Mouse (Mus musculus) fibroblast of lung, adult 2 months (primary cell): ENCODE results near the gene Asic2.
"Not testable (repeated sequence)": the region's sequence is repeated elsewhere in the genome, so short reads cannot be mapped to it uniquely, and the experiment has no call there.

Experiments used
- DNase-seq: peaks from one replicate; pipeline ENCODE4 v3.0.0-alpha.2; 2011; ENCODE audit warnings: low read depth

The Asic2 gene

DNA sequence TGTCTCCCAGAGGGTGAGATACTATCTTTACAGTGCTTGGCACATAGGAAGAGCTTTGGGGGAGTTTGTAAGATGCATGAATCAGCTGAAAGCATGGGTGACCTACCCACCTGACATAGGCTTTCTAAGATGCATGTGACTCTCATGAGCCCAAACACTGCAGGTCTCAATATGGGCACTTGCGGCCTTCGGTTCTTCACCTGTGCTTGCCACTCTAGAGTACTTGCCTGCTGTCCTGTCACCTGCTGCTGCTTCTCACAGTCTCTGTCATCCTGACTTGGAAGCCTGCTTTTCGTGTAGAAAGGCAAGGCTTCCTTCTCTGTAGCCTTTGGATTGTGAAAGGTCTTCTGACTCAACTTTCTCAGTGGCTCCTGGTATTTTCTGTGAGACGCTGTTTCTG is 645.1 kb downstream of the Asic2 start:
- no peak for DNase-seq

- DNase-seq: no peak
These were observed 645.8 kb downstream of the Asic2 start for GRCm38 (mm10) chr11:81322466-81322865.

GRCm38 (mm10) chr11:81290041-81290440 is 678.2 kb downstream of the Asic2 start:
- no peak for DNase-seq

DNA sequence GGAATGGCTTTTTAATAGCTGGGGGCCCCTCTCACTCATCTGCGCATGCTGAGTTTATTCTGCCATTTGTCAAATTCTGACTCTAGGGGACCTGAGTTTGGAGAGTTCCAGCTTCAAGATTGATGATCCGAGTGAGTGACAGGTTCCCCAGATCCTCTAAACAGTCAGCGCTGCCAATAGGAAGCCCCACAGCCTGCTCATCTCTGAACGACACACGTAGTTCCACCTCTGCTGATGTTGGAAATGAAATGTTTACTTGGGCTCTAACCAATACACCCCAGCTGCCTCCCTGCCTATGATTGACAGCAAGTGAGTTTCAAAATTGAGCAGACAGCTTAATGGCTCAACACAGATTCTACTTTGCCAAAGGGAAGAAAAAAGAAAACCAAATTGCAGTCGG is 685.1 kb downstream of the Asic2 start:
- DNase-seq: no peak

DNA sequence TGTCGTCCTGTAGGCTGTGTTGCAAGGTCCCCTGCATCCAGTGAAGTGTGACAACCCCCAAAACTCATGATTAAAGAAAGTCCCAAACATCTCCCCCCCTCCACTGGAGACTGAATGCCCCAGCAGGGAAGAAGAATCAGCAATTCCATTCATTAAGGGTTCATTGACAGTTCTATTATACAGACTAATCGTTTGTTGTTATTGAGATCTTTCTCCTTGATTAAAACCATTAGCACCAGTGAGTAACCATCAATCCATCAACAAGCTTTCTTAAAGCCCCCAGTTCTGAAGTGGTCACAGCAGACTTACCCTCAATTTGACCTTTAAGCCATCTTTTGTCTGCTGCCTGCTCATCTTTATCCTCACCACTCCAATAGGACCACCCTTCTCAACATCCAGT is 688.2 kb downstream of the Asic2 start:
- DNase-seq: no peak

DNA sequence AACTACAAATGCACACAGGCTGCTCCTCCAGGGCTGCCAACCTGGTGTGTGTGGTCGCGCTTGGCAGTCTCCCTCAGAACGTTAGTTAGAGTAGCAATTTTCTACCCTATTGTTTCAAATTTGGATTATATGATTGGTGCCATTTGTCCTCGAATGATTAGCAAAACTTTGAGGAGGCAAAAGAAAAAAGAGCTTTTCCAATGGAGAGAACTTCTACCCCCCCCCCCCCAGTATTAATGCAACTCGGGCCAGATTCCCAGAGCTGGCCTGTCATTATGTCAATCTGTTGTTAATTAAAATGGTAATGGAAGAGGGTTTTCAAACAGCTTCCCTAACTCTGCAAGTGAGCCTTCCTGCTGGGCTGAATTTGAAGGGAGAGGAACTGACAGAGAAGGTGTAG is 690.9 kb downstream of the Asic2 start:
- DNase-seq: no peak

- DNase-seq: no peak
These were observed 695.4 kb downstream of the Asic2 start for GRCm38 (mm10) chr11:81272677-81273418.

- DNase-seq: no peak
These were observed 696.8 kb downstream of the Asic2 start for GRCm38 (mm10) chr11:81271422-81271821.

- DNase-seq: no peak
These were observed 697.7 kb downstream of the Asic2 start for GRCm38 (mm10) chr11:81270518-81270917.

DNA sequence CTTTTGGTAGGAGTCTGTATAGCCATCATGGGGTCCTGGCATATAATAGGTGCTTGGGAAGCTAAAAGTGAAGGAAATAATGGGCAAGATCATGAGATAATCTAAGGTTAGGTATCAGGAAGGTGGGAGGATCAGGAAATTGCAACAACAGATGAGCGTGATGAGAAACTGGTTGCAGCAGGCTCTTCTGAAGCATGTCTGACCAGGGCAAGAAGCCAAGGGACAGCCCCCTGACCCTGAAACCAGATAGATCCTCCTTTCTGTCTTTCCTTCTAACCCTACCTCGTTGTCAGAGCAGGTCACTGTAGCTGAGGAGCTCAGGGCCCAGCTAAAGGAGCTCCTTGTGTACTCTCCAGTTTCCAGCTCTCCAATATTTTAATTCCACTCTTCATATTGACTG is 704.5 kb downstream of the Asic2 start:
- no peak for DNase-seq

DNA sequence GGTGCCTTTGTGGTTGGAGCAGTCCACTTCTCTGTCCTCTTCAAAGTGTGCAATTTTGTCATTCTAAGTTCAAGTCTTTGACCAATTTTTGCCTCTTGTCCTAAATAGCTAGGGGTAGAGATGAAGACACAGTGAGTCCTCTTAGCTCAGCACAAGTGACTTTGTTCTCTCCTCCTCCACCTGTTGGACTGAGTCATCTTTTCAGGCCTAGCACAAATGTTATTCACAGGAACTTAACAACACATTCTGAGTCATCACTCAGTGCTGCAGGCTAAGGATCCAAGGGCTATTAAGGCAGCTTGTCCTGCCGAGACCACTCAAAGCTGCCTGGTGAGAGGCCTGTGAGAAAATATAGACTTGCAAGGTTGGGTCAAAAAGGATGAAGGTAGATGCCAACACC is 705.1 kb downstream of the Asic2 start:
- DNase-seq: no peak

DNA sequence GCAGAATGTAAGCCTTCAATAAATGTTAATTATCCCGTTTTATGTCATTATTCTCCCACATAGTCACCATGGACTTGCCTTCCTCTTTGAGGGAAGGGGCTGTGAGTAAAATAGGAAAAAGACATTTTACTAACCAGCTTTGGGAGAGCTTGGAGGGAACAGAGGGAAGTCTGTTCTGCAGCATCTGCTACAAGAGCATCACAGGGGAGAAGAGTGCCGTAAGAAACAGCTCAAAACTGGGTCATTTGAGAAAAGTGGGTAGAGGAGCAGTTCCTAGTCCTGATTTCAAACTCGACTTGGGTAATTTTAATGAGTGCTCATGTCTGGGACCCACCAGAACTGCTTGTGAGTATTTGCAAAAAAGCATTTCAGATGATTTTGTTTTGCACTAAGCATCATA is 707.0 kb downstream of the Asic2 start:
- no peak for DNase-seq

GRCm38 (mm10) chr11:81241183-81241582 is 727.1 kb downstream of the Asic2 start:
- DNase-seq: not testable (repeated sequence)

DNA sequence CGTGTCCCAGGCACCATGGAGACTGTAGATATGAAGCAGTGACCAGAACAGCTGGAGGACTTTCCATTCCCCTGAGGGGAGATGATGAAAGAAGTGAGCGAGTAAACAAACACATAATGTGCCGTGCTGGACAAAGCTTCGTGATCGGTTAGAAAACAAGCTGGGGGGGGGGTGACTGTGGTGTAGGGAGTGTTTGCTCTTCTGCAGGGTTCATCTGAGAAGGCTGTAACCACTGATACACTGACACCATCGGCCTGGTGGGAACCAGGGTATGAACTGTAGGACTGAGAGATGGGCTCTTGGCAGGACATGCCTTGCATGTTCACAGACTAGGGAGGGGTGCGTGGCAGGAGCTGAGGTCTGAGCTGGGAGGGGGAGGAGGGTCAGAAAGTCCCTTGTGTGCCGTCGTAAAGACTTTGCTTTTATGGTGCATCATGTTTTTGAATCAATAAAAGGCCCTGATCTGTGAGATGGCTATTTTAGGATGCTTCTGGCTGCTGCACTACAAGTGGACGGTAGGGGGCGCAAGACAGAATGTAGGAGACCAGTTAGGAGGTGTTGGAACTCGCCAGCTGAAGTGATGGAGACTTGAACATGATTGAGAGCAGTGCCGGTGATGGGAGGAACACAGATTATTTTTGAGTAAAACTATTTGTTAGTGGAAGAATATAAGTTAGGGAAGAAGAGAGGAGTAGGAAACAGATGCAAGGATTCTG is 728.1 kb downstream of the Asic2 start:
- DNase-seq: no peak

- no peak for DNase-seq
These were observed 729.2 kb downstream of the Asic2 start for GRCm38 (mm10) chr11:81239091-81239490.

DNA sequence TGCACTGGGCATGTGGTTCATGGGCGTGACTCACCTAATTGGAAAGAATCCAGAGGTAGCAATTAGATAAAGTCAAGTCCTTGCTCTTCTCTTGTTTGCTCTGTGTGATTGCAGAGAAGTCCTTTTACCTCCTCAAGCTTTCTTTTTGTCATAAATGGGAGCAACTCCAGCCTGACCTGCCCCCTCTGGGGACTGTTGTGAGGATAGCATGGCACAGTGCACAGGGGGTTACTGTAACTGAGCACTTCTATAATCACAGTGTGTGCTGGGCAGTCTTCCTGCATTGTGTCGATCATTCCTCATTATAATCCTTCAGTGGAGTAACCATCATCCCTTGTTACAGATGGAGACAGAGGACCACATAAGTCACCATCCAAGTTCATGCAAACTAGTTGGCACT is 732.2 kb downstream of the Asic2 start:
- DNase-seq: no peak

DNA sequence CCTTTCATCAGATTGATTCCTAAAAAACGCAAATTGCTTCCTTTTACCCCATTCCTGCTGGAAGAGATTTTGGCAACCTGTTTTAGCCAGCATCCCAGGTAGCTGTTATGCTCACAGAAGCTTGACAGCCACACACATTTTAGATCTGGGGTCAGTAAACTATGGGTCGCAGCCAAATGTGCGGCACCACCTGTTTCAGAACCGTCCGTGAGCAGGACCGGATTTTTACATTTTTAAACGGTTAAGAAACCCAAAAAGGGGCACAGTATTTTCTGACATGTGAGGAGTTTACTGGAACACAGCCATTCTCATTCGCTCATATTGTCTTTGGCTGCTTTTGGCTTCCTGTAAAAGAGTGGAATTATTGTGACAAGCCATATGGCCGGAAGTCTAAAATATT is 744.9 kb downstream of the Asic2 start:
- no peak for DNase-seq

GRCm38 (mm10) chr11:81220786-81221185 is 747.5 kb downstream of the Asic2 start:
- DNase-seq: no peak

DNA sequence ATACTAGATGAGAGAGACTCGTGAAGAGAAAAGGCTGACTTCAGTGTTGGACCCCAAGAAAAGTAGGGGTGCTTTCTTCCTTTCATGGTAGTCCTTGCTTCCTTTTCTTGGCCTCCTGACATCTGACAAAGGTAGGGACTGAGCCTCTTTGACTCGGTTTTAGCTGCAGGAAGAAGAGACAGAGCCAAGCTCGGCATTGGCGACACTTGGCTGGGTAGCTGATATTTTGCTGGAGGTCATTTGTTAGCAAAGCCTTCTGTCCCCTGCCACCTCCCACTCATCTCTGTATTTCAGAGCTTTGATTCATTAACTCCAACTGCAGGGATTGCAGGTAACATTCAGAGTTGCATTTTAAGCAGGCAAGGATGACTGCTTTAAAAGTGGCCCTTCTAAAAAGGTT is 762.8 kb downstream of the Asic2 start:
- DNase-seq: no peak

DNA sequence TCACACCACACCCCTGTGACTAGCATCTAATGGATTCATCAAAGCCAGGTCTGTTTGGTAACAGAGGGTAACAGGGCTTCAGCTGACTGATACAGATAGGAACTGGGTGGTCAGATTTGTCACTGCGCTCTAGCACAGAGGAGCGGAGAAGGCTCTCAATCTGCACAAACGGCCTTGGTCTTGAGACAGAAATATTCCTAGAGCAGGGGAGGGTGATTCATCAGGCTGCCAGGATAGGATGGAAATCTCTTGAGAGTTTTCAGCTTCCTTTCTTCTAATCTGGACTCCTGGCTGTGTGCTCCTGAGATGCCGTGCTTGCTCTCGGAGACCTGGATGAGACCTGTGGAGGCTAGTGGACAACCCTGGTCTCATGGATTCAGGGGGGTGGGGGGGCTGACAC is 765.7 kb downstream of the Asic2 start:
- DNase-seq: no peak

GRCm38 (mm10) chr11:81193856-81194255 is 774.4 kb downstream of the Asic2 start:
- no peak for DNase-seq

DNA sequence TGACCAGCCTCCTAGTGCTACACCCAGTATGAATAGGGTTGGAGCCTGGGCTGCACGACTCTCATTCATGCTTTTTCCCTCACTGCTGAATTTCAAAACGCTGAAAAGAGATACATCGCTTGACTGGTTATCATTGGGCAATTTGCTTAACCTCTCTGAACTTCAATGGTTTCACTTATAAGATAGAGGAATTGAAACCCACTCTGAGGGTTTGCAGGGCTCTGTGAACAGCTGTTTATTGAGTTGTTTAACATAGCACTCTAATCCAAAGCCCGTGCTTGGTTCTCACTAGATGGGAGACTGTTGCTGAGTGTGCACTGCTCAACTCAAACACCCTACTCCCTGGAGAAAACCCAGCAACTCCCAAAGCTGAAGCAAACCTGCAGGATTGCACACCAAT is 776.1 kb downstream of the Asic2 start:
- no peak for DNase-seq

GRCm38 (mm10) chr11:81189103-81189502 is 779.2 kb downstream of the Asic2 start:
- no peak for DNase-seq

DNA sequence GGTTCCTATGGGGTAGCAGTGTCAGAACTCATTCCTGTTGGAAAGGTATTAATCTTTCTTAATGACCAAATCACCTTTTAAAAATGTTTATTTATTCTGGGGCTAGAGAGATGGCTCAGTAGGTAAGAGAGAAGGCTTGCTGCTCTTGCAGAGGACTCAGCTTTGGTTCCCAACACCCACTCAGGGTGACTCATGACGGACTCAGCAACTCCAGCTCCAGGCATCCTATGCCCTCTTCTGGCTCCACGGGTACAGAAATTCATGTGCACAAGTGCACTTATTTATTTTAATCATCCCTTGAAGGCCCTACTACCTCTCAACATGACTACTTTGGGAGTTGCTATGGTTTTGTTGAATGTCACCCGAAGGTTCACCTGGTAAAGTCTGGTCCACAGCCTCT is 780.4 kb downstream of the Asic2 start:
- DNase-seq: no peak
